Mouse (Mus musculus): Measurements from ENCODE around the gene Sccpdh.
"Not testable (repeated sequence)": the region's sequence is repeated elsewhere in the genome, so short reads cannot be mapped to it uniquely, and the experiment has no call there.

Sccpdh gene

GRCm38 (mm10) chr1:179668013-179668805 lies at the start of gene Sccpdh:
Sccpdh (plus strand) TSS chr1:179668210.
- peak; percentile 78 for DNase-seq (ENCODE audit: low read depth)

GRCm38 (mm10) chr1:179622665-179623064 lies 45.3 kb upstream of the Sccpdh start:
- DNase-seq (ENCODE audit: low read depth), result no peak

GRCm38 (mm10) chr1:179623657-179624056 lies 44.4 kb upstream of the Sccpdh start:
- peak; percentile 58 for DNase-seq (ENCODE audit: low read depth)

- peak; percentile 72 for DNase-seq (ENCODE audit: low read depth)
These were observed 43.7 kb upstream of the Sccpdh start for GRCm38 (mm10) chr1:179624354-179624753.

- no peak for DNase-seq (ENCODE audit: low read depth)
These were observed 40.2 kb upstream of the Sccpdh start for GRCm38 (mm10) chr1:179627855-179628254.

- DNase-seq (ENCODE audit: low read depth), result no peak
These were observed 39.4 kb upstream of the Sccpdh start for GRCm38 (mm10) chr1:179628438-179629106.

- no peak for DNase-seq (ENCODE audit: low read depth)
These were observed 38.7 kb upstream of the Sccpdh start for GRCm38 (mm10) chr1:179629276-179629675.

GRCm38 (mm10) chr1:179632746-179633413 lies 35.1 kb upstream of the Sccpdh start:
- no peak for DNase-seq (ENCODE audit: low read depth)

- peak; percentile 71 for DNase-seq (ENCODE audit: low read depth)
These were observed 34.6 kb upstream of the Sccpdh start for GRCm38 (mm10) chr1:179633414-179633752.

GRCm38 (mm10) chr1:179634159-179634558 lies 33.9 kb upstream of the Sccpdh start:
- no peak for DNase-seq (ENCODE audit: low read depth)

GRCm38 (mm10) chr1:179642726-179643125 lies 25.3 kb upstream of the Sccpdh start:
- no peak for DNase-seq (ENCODE audit: low read depth)

GRCm38 (mm10) chr1:179644151-179644550 lies 23.9 kb upstream of the Sccpdh start:
- no peak for DNase-seq (ENCODE audit: low read depth)

GRCm38 (mm10) chr1:179645101-179645979 lies 22.7 kb upstream of the Sccpdh start:
- DNase-seq (ENCODE audit: low read depth), result peak; percentile 78

GRCm38 (mm10) chr1:179645980-179646268 lies 22.1 kb upstream of the Sccpdh start:
- no peak for DNase-seq (ENCODE audit: low read depth)

GRCm38 (mm10) chr1:179648678-179649077 lies 19.3 kb upstream of the Sccpdh start:
- not testable (repeated sequence) for DNase-seq (ENCODE audit: low read depth)

GRCm38 (mm10) chr1:179649324-179649723 lies 18.7 kb upstream of the Sccpdh start:
- no peak for DNase-seq (ENCODE audit: low read depth)

- no peak for DNase-seq (ENCODE audit: low read depth)
These were observed 17.7 kb upstream of the Sccpdh start for GRCm38 (mm10) chr1:179650284-179650683.

- DNase-seq (ENCODE audit: low read depth), result no peak
These were observed 16.8 kb upstream of the Sccpdh start for GRCm38 (mm10) chr1:179651224-179651623.

GRCm38 (mm10) chr1:179663065-179663464 lies 4.9 kb upstream of the Sccpdh start:
- no peak for DNase-seq (ENCODE audit: low read depth)

GRCm38 (mm10) chr1:179664309-179664930 lies 3.6 kb upstream of the Sccpdh start:
- DNase-seq (ENCODE audit: low read depth), result no peak

- no peak for DNase-seq (ENCODE audit: low read depth)
These were observed 1.0 kb upstream of the Sccpdh start for GRCm38 (mm10) chr1:179666971-179667370.

GRCm38 (mm10) chr1:179667450-179667849 lies 560 bp upstream of the Sccpdh start:
- no peak for DNase-seq (ENCODE audit: low read depth)
